ENCODE assay signal across 26 mouse cellular contexts in the genomic region with DNA sequence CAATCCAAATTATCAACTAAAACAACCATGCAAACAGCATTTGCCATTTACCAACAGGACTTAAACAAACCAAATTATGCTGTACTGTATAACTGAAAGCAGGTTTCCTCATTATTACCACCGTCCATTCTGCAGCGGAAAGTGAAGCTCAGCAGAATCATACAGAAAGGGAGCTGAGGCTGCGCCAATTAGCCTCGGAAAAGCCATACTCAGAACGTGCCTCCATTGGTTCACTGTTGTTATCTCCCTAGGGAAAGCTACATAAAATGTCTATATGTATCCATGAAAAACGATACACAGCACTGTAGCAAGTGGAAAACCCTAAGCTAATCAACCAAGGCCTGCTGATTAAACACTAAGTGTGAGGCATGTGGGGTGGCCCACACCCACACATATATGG.
DNase-seq lines count a peak whose midpoint lies in the region; ATAC-seq and TF ChIP-seq lines count a peak whose summit lies in the region.
"Had no signal": no experiment of that assay in that cellular context is flagged by ENCODE, and none has a peak within 500 bp of the region (broad histone marks: within the 10 kb centered on the region; RNA-seq: fewer than 3 reads in every experiment).

No protein-coding gene starts in this region.

- 78% methylated on average over 6 of the region's 6 CpGs for WGBS in hindbrain, embryonic 13.5 days
- 89% methylated on average over 6 of the region's 6 CpGs for WGBS in hindbrain, embryonic 11.5 days
- 76% methylated on average over 6 of the region's 6 CpGs for WGBS in midbrain, embryonic 14.5 days
- 91% methylated on average over 6 of the region's 6 CpGs for WGBS in midbrain, embryonic 10.5 days
- WGBS in neural tube, embryonic 15.5 days: 53% methylated on average over 6 of the region's 6 CpGs

- no peak for TF ChIP-seq POLR2A in brain, embryonic 14.5 days (IDR thresholded peaks at IDR 0.05; ENCODE audit: borderline replicate concordance, extremely low read depth, insufficient read depth, insufficient read length, poor library complexity, severe bottlenecking)

- DNase-seq in hindbrain, embryonic 11.5 days (ENCODE audit: low spot score): no peak
- peak; percentile 23 for DNase-seq in midbrain, embryonic 14.5 days
- DNase-seq in midbrain, embryonic 10.5 days (ENCODE audit: low spot score): no peak
- DNase-seq in brain, embryonic 14.5 days (ENCODE audit: low read depth): peak; percentile 54
- DNase-seq in left cerebral cortex, postnatal 4 days: no peak
- DNase-seq: adrenal gland, postnatal 10 days; adrenal gland, postnatal 36 days; B cell, adult 2 months; cerebellum, adult 11 months; cerebellum, adult 2 months; cerebellum, adult 9-11 months; cerebellum, postnatal 25 days; forebrain, postnatal 0 days; gastrocnemius, postnatal 25 days; heart, adult 2 months had no signal

- no peak overlapping the region for H3K27ac ChIP-seq in hindbrain, embryonic 13.5 days
- no peak overlapping the region for H3K27ac ChIP-seq in hindbrain, embryonic 11.5 days (ENCODE audit: low read depth, low read length)
- H3K27ac ChIP-seq in midbrain, embryonic 14.5 days (replicated peaks; ENCODE audit: low read depth, low read length): no peak overlapping the region
- no peak overlapping the region for H3K27ac ChIP-seq in midbrain, embryonic 10.5 days (replicated peaks)
- H3K27ac ChIP-seq in neural tube, embryonic 15.5 days (replicated peaks): no peak overlapping the region; the same call in 1 of the 2 replicates
- H3K27ac ChIP-seq: embryonic facial prominence, embryonic 12.5 days; embryonic facial prominence, embryonic 15.5 days; heart, adult 2 months; heart, embryonic 10.5 days; heart, embryonic 13.5 days; intestine, embryonic 15.5 days had no signal

- no peaks in the 10 kb centered on the region for H3K36me3 ChIP-seq in hindbrain, embryonic 13.5 days
- H3K36me3 ChIP-seq in hindbrain, embryonic 11.5 days (ENCODE audit: control insufficient read depth, insufficient read depth, low read length): no peaks in the 10 kb centered on the region
- H3K36me3 ChIP-seq in midbrain, embryonic 14.5 days (ENCODE audit: control insufficient read depth, insufficient read depth, low read length): no peaks in the 10 kb centered on the region
- no peaks in the 10 kb centered on the region for H3K36me3 ChIP-seq in midbrain, embryonic 10.5 days
- no peaks in the 10 kb centered on the region for H3K36me3 ChIP-seq in neural tube, embryonic 15.5 days
- H3K36me3 ChIP-seq: embryonic facial prominence, embryonic 12.5 days; embryonic facial prominence, embryonic 15.5 days; heart, embryonic 10.5 days; heart, embryonic 13.5 days; intestine, embryonic 15.5 days had no signal

- H3K4me1 ChIP-seq in hindbrain, embryonic 13.5 days (replicated peaks): no peaks in the 10 kb centered on the region; the same call in 1 of the 2 replicates
- no peaks in the 10 kb centered on the region for H3K4me1 ChIP-seq in hindbrain, embryonic 11.5 days (replicated peaks; ENCODE audit: control insufficient read depth, insufficient read depth, low read length)
- no peaks in the 10 kb centered on the region for H3K4me1 ChIP-seq in midbrain, embryonic 14.5 days (ENCODE audit: control insufficient read depth, insufficient read depth, low read length)
- no peaks in the 10 kb centered on the region for H3K4me1 ChIP-seq in midbrain, embryonic 10.5 days
- 0 out of 2 replicates have a peak, but pooled peaks cover 3% of the 10 kb centered on the region for H3K4me1 ChIP-seq in neural tube, embryonic 15.5 days
- H3K4me1 ChIP-seq: intestine, embryonic 15.5 days had no signal

- ATAC-seq in hindbrain, embryonic 13.5 days (ENCODE audit: low FRiP score): peak; percentile 57; the same call in 1 of the 2 replicates
- no peak for ATAC-seq in hindbrain, embryonic 11.5 days (ENCODE audit: low FRiP score)
- ATAC-seq in midbrain, embryonic 14.5 days (ENCODE audit: low FRiP score, low TSS enrichment): no peak
- 0 out of 2 replicates have a peak, but pooled peaks have one; percentile 53 for ATAC-seq in neural tube, embryonic 15.5 days (ENCODE audit: low FRiP score)
- ATAC-seq: forebrain, embryonic 14.5 days; forebrain, postnatal 0 days; intestine, embryonic 15.5 days; Patski had no signal

- no peak overlapping the region for H3K4me2 ChIP-seq in hindbrain, embryonic 13.5 days
- H3K4me2 ChIP-seq in hindbrain, embryonic 11.5 days (replicated peaks; ENCODE audit: low read depth, low read length): no peak overlapping the region
- no peak overlapping the region for H3K4me2 ChIP-seq in midbrain, embryonic 14.5 days (ENCODE audit: low read length)
- no peak overlapping the region for H3K4me2 ChIP-seq in neural tube, embryonic 15.5 days
- H3K4me2 ChIP-seq: embryonic facial prominence, embryonic 12.5 days; embryonic facial prominence, embryonic 15.5 days; heart, embryonic 13.5 days; intestine, embryonic 15.5 days had no signal

- no peak for TF ChIP-seq CTCF in brain, embryonic 14.5 days (IDR thresholded peaks at IDR 0.05; ENCODE audit: borderline replicate concordance, extremely low read depth, insufficient read depth, insufficient read length)

- H3K9ac ChIP-seq in hindbrain, embryonic 13.5 days: no peak overlapping the region
- no peak overlapping the region for H3K9ac ChIP-seq in hindbrain, embryonic 11.5 days (ENCODE audit: low read depth, low read length)
- no peak overlapping the region for H3K9ac ChIP-seq in midbrain, embryonic 14.5 days (replicated peaks; ENCODE audit: low read length)
- no peak overlapping the region for H3K9ac ChIP-seq in neural tube, embryonic 15.5 days (replicated peaks)
- H3K9ac ChIP-seq: embryonic facial prominence, embryonic 12.5 days; embryonic facial prominence, embryonic 15.5 days; forebrain, postnatal 0 days; heart, embryonic 13.5 days; intestine, embryonic 15.5 days had no signal

- H3K27me3 ChIP-seq in hindbrain, embryonic 13.5 days: no peaks in the 10 kb centered on the region
- H3K27me3 ChIP-seq in hindbrain, embryonic 11.5 days (ENCODE audit: control insufficient read depth, insufficient read depth, low read length): no peaks in the 10 kb centered on the region
- no peaks in the 10 kb centered on the region for H3K27me3 ChIP-seq in midbrain, embryonic 14.5 days (ENCODE audit: control insufficient read depth, insufficient read depth, low read length)
- H3K27me3 ChIP-seq in midbrain, embryonic 10.5 days (ENCODE audit: low read depth, poor library complexity, severe bottlenecking): no peaks in the 10 kb centered on the region
- H3K27me3 ChIP-seq in neural tube, embryonic 15.5 days (replicated peaks): no peaks in the 10 kb centered on the region
- H3K27me3 ChIP-seq: CH12.LX; embryonic facial prominence, embryonic 12.5 days; embryonic facial prominence, embryonic 15.5 days; heart, embryonic 13.5 days; intestine, embryonic 15.5 days; Patski had no signal

- intact Hi-C loops in left cerebral cortex, postnatal 4 days (cut with DNase I): no loop called here

- no peak overlapping the region for H3K4me3 ChIP-seq in hindbrain, embryonic 13.5 days
- H3K4me3 ChIP-seq in hindbrain, embryonic 11.5 days (ENCODE audit: low read depth, low read length): no peak overlapping the region
- H3K4me3 ChIP-seq in midbrain, embryonic 14.5 days (replicated peaks; ENCODE audit: low read depth, low read length): no peak overlapping the region
- no peak overlapping the region for H3K4me3 ChIP-seq in midbrain, embryonic 10.5 days
- no peak overlapping the region for H3K4me3 ChIP-seq in neural tube, embryonic 15.5 days (replicated peaks)
- H3K4me3 ChIP-seq: embryonic facial prominence, embryonic 12.5 days; embryonic facial prominence, embryonic 15.5 days; heart, adult 2 months; heart, embryonic 10.5 days; heart, embryonic 13.5 days; intestine, embryonic 15.5 days had no signal

- no peaks in the 10 kb centered on the region for H3K9me3 ChIP-seq in hindbrain, embryonic 13.5 days
- H3K9me3 ChIP-seq in hindbrain, embryonic 11.5 days (ENCODE audit: control insufficient read depth, low read length): no peaks in the 10 kb centered on the region
- no peaks in the 10 kb centered on the region for H3K9me3 ChIP-seq in midbrain, embryonic 14.5 days (ENCODE audit: control insufficient read depth, low read length)
- H3K9me3 ChIP-seq in midbrain, embryonic 10.5 days (replicated peaks): no peaks in the 10 kb centered on the region
- H3K9me3 ChIP-seq in neural tube, embryonic 15.5 days (replicated peaks): no peaks in the 10 kb centered on the region
- H3K9me3 ChIP-seq: embryonic facial prominence, embryonic 12.5 days; embryonic facial prominence, embryonic 15.5 days; G1E; heart, embryonic 10.5 days; heart, embryonic 13.5 days; intestine, embryonic 15.5 days had no signal

Comparison
In these comparisons a context has a peak if more than half of its experiments do, and no peak if none do; other contexts are left out.
1. ATAC-seq: peak in hindbrain, embryonic 13.5 days (single experiment) and neural tube, embryonic 15.5 days (single experiment); none in hindbrain, embryonic 11.5 days (single experiment) and midbrain, embryonic 14.5 days (single experiment).
2. DNase-seq: peak in midbrain, embryonic 14.5 days (single experiment) and brain, embryonic 14.5 days (single experiment); none in hindbrain, embryonic 11.5 days (single experiment), midbrain, embryonic 10.5 days (single experiment) and left cerebral cortex, postnatal 4 days (single experiment).